Mouse (Mus musculus) embryonic fibroblast, embryonic 13.5 days (primary cell): ENCODE results near the gene Nlrp4e.
"Not testable (repeated sequence)": the region's sequence is repeated elsewhere in the genome, so short reads cannot be mapped to it uniquely, and the experiment has no call there.

Experiments used
- CTCF ChIP-seq: IDR thresholded peaks from 2 replicates; pipeline ENCODE4 v1.5.1; 2011; ENCODE audit warnings: mild to moderate bottlenecking, control low read depth, low read length, moderate library complexity, borderline replicate concordance; ENCODE audit not compliant: insufficient read depth
- POLR2A ChIP-seq: IDR thresholded peaks from 2 replicates; pipeline ENCODE4 v1.6.1; 2011; ENCODE audit warnings: low read depth, mild to moderate bottlenecking, control low read depth, low read length, moderate library complexity

- TF ChIP-seq CTCF, POLR2A: not testable (repeated sequence)
These were observed 22.2 kb upstream of the Nlrp4e start, which contains the start of gene Gm6902 for GRCm38 (mm10) chr7:23278800-23279199.
